Mouse (Mus musculus) MEL-GATA-1-ER (cell line): ENCODE data around the gene Lrrc19.
"Not testable (repeated sequence)": the region's sequence is repeated elsewhere in the genome, so short reads cannot be mapped to it uniquely, and the experiment has no call there.

Experiments used
- DNase-seq: peaks from one replicate; pipeline ENCODE4 v3.0.0-alpha.2; 2012; ENCODE audit warnings: low read depth; ENCODE audit errors: extremely low read depth

Gene Lrrc19

DNA sequence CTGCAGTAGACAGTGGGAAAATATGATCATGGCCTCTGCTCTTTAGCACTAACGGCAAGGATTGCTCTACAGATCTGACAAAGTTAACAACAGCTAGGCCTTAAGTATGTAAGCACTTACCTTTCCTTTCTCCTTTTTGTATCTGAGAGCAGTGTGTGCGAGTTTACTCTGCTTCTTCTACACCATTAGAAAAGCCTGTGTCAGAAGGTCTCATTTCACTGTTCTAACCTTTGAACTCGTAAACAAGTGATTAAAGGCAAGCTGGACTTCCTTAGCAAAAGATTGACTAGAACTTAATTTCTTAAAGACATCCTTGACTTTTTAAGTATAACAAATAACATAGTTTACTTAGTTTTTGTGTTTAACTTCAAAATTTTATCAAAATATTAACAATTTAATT, at the start of gene Lrrc19:
Gene Lrrc19 (minus strand): TSS at position 225 of the 400 bp plus-strand sequence.
- DNase-seq: no peak

DNA sequence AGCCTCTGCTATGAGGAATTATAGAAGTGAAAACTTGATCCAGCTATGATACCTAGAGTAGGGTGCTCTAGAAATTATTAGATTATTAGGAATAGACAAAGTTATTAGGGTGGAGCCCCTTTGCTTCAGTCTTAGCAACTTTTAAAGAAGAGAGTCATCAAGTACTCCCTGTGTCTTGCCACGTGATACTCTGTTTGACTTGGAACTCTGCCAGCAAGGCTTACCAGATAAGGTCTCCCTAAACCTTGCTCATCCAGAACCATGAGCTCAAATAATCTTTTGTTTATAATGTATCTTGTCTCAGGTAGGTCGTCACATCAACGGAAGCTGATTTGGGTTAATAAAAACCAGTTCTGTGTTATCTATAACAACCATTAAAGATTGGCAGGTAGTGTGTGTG, 46.4 kb upstream of the Lrrc19 start:
- no peak for DNase-seq

DNA sequence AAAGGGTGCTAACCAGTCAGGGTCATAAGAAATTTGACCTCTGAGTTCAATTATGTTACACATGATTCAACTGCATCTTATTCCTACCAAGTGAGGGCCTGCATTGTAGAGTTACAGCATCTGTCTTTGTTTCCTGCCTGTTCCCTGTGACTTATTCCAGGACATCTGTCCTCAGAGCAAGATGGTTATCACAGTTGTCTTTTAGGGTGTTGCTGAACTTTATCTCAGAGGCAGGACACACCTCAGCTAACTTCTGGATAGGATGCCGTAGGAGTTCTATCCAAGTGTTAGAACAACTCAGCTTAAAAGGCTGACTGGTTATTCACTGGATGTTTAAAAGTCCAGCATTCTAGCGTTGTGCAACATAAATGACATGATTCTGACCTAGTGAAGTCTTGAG, 42.2 kb upstream of the Lrrc19 start:
- no peak for DNase-seq

DNA sequence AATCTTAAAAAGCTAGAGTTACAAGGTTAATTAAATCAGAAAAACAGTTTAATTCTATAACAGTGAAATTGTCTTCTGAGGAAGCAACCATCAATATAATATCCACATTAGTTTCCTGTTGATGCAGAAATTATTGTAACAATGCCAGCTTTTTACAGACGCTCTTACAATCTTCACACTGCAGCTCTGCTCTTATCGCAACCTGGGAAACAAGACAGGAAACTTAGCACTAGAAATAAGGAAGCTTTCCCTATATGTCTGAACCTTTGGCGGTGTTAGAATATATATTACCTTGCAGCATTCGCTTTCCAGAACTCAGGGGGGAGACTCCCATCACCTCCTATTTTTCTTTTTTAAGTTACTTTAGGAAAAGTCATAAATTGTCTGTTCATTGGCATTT, 41.1 kb upstream of the Lrrc19 start:
- peak; percentile 91 for DNase-seq

DNA sequence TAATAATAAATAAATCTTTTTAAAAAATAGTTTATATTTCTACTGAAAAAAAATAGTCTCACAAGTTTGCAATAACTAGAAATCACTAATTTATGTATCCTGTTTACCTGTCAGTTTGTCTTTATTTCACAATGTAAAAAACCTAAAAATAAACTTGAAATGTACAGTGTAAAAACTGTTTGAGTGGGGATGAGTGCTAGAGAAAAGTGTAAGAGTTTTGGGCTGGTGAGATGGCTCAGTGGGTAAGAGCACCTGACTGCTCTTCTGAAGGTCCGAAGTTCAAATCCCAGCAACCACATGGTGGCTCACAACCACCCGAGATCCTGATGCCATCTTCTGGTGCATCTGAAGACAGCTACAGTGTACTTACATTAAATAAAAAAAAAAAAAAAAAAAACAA, 39.9 kb upstream of the Lrrc19 start:
- DNase-seq: not testable (repeated sequence)

DNA sequence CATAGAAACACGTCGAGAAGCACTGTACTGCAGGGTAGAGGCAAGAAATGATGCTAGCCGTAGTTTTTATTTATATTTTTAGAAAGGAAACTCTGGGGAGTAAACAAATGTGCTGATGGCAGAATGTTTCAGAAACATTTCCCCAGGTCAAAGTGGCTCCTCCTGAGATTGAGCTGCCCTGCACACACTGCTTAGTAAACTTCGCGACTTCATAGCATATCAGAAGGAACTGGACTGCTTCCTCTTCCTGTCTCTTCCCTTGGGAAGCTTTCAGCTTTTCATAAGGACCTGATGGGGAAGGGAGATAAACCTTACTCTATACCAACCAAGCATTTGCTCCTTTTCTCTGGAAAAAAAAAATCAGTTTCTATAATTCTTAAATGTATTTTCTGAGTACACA, 33.4 kb upstream of the Lrrc19 start:
- DNase-seq: no peak

DNA sequence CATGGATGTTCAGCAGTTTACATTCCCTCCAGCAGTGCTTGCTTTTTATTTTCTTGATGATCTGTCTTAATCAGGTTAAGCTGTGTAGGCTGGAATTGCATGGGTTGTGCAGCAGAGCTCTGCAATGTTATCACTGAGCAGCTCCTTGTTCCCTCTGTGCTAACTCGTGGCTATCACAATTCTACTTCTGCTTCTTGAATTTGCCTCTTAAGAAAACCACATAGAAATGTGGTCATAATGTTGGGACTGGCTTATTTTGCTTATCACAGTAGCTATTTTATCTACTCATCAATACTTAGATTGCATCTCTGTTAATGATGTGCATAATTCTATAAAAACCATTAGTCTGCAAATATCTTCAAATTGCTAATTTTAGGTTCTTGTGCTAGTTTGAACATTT, 32.1 kb upstream of the Lrrc19 start:
- DNase-seq: peak; percentile 75

DNA sequence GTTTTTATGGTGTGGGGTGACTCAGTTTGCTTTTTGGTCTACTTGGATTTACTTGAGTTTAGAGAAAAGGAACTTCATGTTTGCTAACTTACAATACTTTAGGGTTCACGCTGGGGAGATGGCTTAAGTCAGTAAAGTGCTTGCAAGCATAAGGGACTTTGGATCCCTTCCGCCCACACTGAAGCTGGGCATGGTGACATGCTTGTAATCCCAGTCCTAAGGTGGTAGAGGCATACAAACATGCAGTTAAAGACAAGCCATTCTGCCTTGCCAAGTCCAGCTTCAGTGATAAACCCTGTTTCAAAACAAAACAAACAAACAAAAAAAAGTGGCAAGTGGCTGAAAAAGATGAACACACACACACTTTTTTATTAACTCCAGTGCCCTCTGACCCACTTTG, 31.2 kb upstream of the Lrrc19 start:
- DNase-seq: no peak

DNA sequence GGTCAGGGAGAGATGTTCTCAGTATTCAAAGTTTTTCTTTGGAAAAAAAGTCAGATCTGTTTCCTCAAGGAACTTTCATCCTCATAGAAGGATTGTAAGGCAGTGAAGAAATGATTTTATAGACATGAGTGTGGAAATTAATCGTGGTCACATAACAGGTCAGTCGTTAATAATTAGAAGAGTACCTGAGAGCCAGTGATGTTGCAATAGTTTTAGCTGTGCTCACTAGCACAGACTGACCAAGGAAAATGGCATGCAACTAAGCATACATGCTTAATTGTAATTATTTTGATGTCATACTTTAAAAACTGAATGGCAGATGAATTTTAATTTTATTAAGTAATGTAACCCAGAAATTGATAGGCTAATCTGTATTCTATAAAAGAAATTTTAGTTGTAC, 30.7 kb upstream of the Lrrc19 start:
- no peak for DNase-seq

DNA sequence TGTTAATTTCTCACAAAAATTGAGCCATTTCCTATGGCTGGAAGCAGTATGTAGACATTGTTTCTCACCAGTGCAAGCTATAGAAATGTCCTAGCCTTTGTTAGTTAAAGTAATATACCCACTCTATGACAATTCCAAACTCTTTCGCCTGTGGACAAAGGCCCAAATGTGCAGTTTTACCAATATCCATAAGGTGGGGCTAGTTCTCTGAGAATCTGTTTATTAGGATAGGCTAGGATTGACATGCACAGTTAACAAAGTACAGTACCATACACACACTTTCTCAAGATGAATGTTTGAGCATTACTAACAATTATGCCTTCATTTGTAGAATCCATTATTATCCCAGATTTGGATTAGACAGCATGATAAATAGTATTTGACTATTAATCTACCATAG, 19.8 kb upstream of the Lrrc19 start:
- no peak for DNase-seq

DNA sequence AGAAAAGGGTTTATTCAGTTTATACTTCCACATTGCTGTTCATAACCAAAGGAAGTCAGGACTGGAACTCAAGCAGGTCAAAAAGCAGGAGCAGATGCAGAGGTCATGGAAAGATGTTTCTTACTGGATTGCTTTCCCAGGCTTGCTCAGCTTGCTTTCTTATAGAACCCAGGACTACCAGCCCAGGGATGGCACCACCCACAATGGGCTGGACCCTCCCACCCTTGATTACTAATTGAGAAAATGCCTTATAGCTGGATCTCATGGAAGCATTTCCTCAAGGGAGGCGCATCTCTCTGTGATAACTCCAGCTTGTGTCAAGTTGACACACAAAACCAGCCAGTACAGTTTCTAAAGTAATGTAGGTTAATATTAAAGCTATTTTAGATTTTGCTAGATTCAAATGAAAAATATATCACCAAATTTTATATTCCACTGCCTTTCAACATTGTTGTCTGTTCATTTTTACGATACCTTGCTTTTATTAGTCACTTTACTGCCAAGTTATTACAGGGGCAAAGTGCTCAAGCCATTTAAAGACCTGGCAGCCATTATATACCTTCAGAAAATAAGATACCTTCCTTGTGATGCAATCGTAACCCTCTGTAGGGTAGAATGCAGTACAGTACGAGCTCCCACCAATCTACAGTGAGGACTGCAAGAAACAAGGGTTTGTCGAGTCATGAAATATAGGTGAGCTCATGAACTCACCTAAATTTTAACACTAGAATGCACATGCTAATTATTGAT, 657 bp upstream of the Lrrc19 start:
- not testable (repeated sequence) for DNase-seq

DNA sequence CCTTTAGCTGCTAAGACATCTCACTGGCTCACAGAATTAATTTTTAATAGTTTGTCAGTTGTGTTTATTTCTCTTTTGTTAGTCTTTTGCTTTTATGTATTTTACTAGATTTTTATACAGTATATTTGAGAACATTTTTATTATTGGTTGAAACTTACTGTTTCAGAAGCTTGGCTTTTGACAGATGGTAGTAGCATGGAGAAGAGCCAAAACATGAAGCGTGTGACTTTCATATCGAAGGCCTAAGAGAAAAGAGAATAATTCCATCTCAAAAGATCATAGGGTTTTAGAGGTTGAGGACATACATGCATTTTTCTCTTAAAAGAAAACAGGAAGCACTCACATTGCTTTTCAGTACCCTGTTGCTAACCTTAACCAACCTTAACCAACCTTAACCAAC, 6.8 kb downstream of the Lrrc19 start:
- no peak for DNase-seq

DNA sequence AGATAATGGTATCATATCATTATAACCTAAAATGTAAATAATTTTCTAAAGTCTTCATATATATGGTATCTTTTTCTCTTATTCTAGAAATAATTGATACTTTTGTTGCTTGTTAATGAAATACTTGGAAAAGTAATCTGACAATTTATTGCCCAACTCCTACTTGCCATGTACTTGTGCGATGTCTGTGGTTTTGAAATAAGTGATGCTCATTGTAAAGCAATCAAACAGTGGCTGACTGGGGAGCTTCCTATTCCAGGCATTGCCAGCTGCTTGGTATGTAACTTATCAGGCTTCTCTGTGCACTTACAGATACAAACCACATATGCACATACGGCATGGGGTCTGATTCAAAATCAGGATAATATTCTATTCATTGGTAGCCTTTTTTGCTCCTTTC, 29.9 kb downstream of the Lrrc19 start:
- DNase-seq: no peak

DNA sequence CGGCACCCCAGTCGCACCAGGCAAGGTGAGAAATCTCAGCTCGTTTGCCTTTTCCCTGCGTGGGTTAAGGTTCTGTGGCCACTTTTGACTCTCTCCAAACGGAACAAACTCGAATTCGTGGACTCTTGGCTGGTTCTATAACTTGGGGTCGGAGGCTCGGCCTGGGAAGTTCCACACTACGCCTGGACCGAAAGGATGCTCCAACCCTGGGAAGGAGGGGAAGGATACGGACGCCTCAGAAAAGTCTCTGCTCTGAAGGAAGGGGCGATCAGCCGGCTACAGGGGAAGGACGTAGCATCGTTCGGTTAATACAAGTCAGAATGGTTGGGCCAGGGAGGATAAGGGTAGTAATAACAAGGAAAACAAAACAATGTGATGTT, 35.3 kb downstream of the Lrrc19 start:
- no peak for DNase-seq

DNA sequence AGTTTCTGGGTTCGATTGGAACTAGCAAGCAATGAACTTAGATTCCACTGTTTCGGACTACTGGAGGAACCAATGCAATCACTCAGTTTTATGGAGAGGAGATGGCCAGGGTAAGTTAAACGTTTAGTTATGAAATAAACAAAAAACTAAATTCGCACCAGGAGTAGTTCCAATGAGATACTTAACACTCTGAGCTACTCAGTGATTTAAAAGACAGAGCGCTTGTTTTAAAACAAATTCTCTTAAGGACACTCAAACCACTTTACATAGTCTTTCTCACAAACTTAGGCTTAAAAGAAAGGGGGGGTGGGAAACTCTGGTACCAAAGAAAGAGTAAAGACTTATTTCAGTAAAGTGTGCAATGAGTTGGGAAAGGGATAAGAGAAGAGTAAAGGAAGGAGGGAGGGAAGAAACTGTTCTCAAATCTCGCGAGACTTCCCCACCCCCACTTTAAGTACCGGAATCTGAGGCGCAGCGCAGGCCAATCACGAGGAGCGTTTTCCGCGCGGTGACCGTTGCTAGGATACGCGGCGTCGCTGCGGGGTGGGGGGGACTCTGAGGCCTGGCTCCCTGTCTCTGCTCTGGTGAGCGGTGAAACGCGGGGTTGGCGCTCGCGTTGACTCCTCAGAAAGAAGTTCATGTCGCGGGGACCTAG, 35.8 kb downstream of the Lrrc19 start, which contains the start of gene Ift74:
Gene Ift74 (plus strand): TSS at position 520 of the 655 bp plus-strand sequence.
- DNase-seq: peak; percentile 72

DNA sequence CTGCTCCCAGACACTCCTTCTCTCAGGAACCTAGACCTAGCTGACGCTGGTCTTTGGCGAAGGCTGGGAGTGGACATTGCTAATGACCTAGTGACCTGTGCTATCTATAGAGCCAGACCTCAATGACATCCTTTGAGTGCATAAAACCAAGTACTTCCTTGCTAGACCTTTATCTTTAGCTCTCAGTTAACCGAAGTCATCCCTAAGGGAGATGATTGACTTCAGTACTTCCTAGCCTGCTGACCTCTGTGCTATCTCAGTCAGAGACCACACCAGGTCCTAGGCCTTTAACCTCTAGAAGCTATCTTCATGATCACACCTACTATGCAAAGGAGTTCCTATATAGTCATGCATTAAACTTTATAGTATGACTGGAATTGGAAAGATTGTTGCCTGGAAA, 39.6 kb downstream of the Lrrc19 start:
- DNase-seq: no peak

DNA sequence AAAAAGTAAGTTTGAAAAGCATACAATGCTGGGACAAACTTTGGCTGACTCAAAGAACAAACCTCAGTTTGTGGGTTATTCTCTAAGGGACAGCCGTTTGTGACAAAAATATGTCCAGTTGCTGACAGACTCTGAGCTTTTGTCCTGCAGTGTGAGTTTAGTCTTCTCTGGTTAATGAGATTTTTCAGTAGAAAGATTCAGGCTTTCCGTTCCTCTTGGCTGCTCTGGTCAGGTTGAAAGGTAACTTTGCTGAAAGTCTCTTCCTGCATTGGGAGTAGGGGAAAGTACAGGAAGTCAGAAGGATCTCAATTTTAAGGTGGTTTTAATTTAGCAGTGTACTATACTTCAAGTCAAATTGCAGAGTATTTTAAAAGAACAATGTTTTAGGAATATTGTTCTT, 44.4 kb downstream of the Lrrc19 start:
- no peak for DNase-seq

DNA sequence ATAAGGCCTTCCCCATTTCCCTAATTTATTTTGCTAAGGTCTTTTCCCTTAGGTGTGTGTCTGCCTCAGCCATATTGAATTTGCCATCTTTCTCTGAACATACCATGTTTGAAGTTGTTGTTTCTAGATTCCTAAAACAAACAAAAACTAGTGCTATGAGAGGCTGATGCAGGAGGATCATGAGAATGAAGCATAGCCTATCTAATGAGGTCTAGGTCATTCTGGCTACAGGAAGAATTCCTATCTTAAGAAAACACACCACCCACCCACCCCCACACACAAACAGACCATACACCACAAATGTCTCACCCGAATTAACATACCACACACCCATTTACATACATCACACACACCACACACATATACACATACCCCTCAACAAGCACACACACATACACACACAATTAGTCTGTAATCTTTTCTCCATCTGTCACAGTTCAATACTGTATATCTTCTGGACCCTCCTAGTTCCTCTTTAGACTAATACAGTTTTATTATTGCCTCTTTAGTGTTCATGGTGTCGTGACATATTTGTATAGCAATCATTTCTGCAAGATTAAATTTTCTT, 45.4 kb downstream of the Lrrc19 start:
- no peak for DNase-seq

DNA sequence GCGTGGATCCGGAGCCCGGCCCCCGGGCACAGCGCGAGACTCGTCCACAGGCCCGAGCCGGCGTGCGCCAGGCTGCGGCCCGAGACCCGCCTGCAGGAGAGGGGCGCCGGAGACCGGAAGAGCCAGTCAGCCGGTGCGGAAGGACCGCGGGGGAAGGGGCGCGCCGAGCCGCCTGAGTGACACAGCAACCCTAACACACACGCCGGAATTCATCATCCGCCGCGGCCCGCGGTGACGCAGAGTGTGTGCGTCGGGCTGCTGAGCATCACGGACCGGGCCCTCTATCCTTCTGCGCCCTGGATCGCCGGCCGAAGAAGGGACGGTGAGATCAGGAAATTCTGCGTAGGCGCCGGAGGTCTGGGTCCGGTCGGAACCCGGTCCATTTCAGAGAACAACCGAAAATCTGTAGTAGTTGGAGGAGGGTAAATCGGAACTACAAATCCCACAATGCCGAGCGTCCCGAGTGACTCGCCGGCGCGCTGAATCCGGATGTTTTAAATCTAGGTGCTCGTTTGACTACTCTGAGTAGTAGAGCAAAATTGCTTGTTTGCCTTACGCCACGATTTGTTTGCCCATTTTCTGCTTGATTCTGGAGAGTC, 46.8 kb downstream of the Lrrc19 start, which contains the start of gene Plaa:
Gene Plaa (minus strand): TSS at position 214 of the 599 bp plus-strand sequence.
- peak; percentile 79 for DNase-seq

DNA sequence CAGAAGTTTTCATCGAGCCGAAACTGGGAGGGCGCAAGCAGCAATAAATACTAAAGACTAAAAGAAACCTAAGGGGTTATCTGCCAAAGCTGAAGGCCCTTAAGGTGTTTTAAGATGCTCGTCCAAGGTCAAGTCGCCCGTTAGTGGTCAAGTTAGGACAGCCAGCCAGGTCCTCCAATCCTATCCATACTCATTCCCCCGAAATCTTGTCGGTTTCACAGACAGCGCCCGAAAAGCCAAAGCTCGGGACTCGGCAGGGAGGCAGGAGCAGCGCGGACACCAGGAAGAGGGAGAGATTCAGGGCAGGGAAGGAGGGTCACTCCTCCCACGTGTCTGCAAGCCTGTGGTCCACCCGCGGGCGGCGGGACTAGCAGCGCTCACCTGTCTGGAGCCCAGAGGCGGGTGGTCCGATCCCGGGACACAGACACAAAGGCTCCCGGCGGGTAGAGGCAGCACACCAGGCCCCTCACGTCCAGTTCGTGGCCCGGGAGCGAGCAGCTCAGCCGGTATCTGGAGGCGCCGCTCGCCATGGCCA, 47.4 kb downstream of the Lrrc19 start:
- no peak for DNase-seq

DNA sequence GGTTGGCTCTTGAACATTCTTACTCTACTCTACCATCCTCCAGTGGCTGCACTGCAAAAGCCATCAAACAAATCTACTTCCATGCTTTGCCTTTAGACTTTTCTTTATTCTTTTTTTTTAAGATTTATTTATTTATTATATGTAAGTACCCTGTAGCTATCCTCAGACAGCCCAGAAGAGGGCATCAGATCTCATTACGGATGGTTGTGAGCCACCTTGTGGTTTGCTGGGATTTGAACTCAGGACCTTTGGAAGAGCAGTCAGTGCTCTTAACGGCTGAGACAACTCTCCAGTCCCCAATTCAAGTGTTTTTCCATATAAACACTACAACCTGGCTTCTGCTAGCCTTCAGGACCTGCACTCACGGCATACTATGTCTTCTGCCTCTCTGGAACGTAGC, 48.5 kb downstream of the Lrrc19 start:
- no peak for DNase-seq

DNA sequence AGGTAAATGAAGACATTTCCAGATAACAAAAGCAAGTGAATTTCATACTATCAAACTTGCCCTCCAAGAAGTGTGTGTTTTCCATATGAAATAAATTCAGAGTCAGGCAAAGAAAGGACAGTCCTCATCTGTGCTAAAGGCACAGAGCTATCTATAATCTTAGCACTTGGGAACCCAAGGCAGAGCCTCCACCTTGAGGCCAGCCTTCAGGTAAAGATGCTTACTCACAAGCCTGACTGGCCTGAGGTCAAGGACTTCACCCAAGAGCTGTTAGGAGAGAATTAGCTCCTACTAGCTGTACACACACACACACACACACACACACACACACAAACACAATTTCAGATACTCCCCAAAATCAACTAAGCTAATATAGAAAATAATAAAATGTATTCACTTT, 57.2 kb downstream of the Lrrc19 start:
- DNase-seq: no peak
